Mouse (Mus musculus): Measurements from ENCODE around the gene Pdxp. TPM values are rescaled to one million over a fixed set of nuclear protein-coding genes. Genes with fewer than 3 reads are reported as not detected.

Pdxp gene
- polyA plus RNA-seq, 1 experiment from 2014 or later: 25.7 TPM

GRCm38 (mm10) chr15:78901422-78901789 lies 12.3 kb upstream of the Pdxp start:
- ATAC-seq (replicated peaks; ENCODE audit: insufficient number of reproducible peaks, low FRiP score, low TSS enrichment): no peak
- Histone ChIP-seq H3K4me2 (peak overlapping the region; percentile 92), H3K9me3 (replicated peaks; ENCODE audit: control insufficient read depth, low read length) (no peaks in the 10 kb centered on the region), H3K27me3 (ENCODE audit: control insufficient read depth, insufficient read depth, low read length) (no peaks in the 10 kb centered on the region), H3K27ac (ENCODE audit: low read depth, low read length) (no peak overlapping the region), H3K9ac (ENCODE audit: low read depth, low read length) (no peak overlapping the region), H3K4me3 (ENCODE audit: low read depth, low read length) (peak overlapping the region; percentile 81), H3K4me1 (ENCODE audit: control insufficient read depth, insufficient read depth, low read length) (peaks cover 38% of the 10 kb centered on the region), H3K36me3 (ENCODE audit: control insufficient read depth, insufficient read depth, low read length) (peaks cover 12% of the 10 kb centered on the region)
- 51% methylated on average over 8 of the region's 8 CpGs for WGBS (ENCODE audit: insufficient replicate concordance)

DNA sequence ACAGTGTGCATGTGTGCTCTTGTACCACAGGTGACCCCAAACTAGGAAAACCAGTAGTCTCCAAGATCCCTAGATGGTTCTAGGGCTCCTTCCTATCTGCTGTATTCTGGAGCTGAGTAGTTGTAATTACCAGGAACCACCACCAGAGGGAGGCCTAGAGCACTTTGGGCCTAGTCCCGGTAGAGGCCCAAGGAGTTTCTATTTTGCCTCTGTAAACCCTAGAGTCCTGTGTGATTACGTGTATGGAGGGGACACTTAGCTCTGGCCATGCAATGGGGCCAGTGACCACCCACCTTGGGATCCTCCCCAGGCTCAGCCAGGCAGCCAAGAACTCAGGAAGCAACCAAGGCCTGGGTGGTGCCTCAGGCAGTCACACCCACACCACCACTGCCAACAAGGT lies 10.5 kb upstream of the Pdxp start:
- H3K27ac ChIP-seq (ENCODE audit: low read depth, low read length): no peak overlapping the region
- H3K27me3 ChIP-seq (ENCODE audit: control insufficient read depth, insufficient read depth, low read length): no peaks in the 10 kb centered on the region
- H3K36me3 ChIP-seq (ENCODE audit: control insufficient read depth, insufficient read depth, low read length): peaks cover 20% of the 10 kb centered on the region
- peaks cover 21% of the 10 kb centered on the region for H3K4me1 ChIP-seq (ENCODE audit: control insufficient read depth, insufficient read depth, low read length)
- H3K4me2 ChIP-seq: peak overlapping the region; percentile 23; the same call in 1 of the 2 replicates
- no peaks in the 10 kb centered on the region for H3K9me3 ChIP-seq (replicated peaks; ENCODE audit: control insufficient read depth, low read length)
- no peak overlapping the region for H3K4me3 ChIP-seq (ENCODE audit: low read depth, low read length)
- WGBS (ENCODE audit: insufficient replicate concordance): 12% methylated on average over 2 of the region's 2 CpGs
- no peak for ATAC-seq (replicated peaks; ENCODE audit: insufficient number of reproducible peaks, low FRiP score, low TSS enrichment)
- H3K9ac ChIP-seq (ENCODE audit: low read depth, low read length): 0 out of 2 replicates have a peak overlapping the region, but pooled peaks have one; percentile 2

GRCm38 (mm10) chr15:78908399-78908798 lies 5.3 kb upstream of the Pdxp start:
- no peak overlapping the region for H3K27ac ChIP-seq (ENCODE audit: low read depth, low read length)
- H3K9ac ChIP-seq (ENCODE audit: low read depth, low read length): no peak overlapping the region
- H3K36me3 ChIP-seq (ENCODE audit: control insufficient read depth, insufficient read depth, low read length): peaks cover 25% of the 10 kb centered on the region
- WGBS (ENCODE audit: insufficient replicate concordance): 90% methylated on average over 7 of the region's 7 CpGs
- peaks cover 1% of the 10 kb centered on the region; the same call in 1 of the 2 replicates for H3K4me1 ChIP-seq (ENCODE audit: control insufficient read depth, insufficient read depth, low read length)
- H3K4me3 ChIP-seq (ENCODE audit: low read depth, low read length): no peak overlapping the region
- H3K27me3 ChIP-seq (ENCODE audit: control insufficient read depth, insufficient read depth, low read length): no peaks in the 10 kb centered on the region
- H3K4me2 ChIP-seq: no peak overlapping the region
- ATAC-seq (replicated peaks; ENCODE audit: insufficient number of reproducible peaks, low FRiP score, low TSS enrichment): no peak
- H3K9me3 ChIP-seq (replicated peaks; ENCODE audit: control insufficient read depth, low read length): no peaks in the 10 kb centered on the region

GRCm38 (mm10) chr15:78908982-78909381 lies 4.7 kb upstream of the Pdxp start:
- 71% methylated on average over 8 of the region's 8 CpGs for WGBS (ENCODE audit: insufficient replicate concordance)
- no peaks in the 10 kb centered on the region for H3K9me3 ChIP-seq (replicated peaks; ENCODE audit: control insufficient read depth, low read length)

GRCm38 (mm10) chr15:78912040-78912439 lies 1.7 kb upstream of the Pdxp start:
- Histone ChIP-seq H3K36me3 (ENCODE audit: control insufficient read depth, insufficient read depth, low read length) (peaks cover 13% of the 10 kb centered on the region; the same call in 1 of the 2 replicates), H3K9ac (ENCODE audit: low read depth, low read length) (no peak overlapping the region), H3K27me3 (ENCODE audit: control insufficient read depth, insufficient read depth, low read length) (no peaks in the 10 kb centered on the region), H3K4me2 (no peak overlapping the region), H3K9me3 (replicated peaks; ENCODE audit: control insufficient read depth, low read length) (no peaks in the 10 kb centered on the region), H3K27ac (ENCODE audit: low read depth, low read length) (no peak overlapping the region), H3K4me1 (ENCODE audit: control insufficient read depth, insufficient read depth, low read length) (peaks cover 22% of the 10 kb centered on the region), H3K4me3 (ENCODE audit: low read depth, low read length) (no peak overlapping the region)
- no peak for ATAC-seq (replicated peaks; ENCODE audit: insufficient number of reproducible peaks, low FRiP score, low TSS enrichment)
- 39% methylated on average over 9 of the region's 9 CpGs for WGBS (ENCODE audit: insufficient replicate concordance)

More at GRCm38 (mm10) chr15:78908982-78909381, 4.7 kb upstream of the Pdxp start:
- Histone ChIP-seq H3K9ac (ENCODE audit: low read depth, low read length) (no peak overlapping the region), H3K4me2 (no peak overlapping the region), H3K27me3 (ENCODE audit: control insufficient read depth, insufficient read depth, low read length) (no peaks in the 10 kb centered on the region), H3K4me3 (ENCODE audit: low read depth, low read length) (no peak overlapping the region), H3K4me1 (ENCODE audit: control insufficient read depth, insufficient read depth, low read length) (peaks cover 3% of the 10 kb centered on the region), H3K36me3 (ENCODE audit: control insufficient read depth, insufficient read depth, low read length) (peaks cover 25% of the 10 kb centered on the region), H3K27ac (ENCODE audit: low read depth, low read length) (no peak overlapping the region)
- no peak for ATAC-seq (replicated peaks; ENCODE audit: insufficient number of reproducible peaks, low FRiP score, low TSS enrichment)

DNA sequence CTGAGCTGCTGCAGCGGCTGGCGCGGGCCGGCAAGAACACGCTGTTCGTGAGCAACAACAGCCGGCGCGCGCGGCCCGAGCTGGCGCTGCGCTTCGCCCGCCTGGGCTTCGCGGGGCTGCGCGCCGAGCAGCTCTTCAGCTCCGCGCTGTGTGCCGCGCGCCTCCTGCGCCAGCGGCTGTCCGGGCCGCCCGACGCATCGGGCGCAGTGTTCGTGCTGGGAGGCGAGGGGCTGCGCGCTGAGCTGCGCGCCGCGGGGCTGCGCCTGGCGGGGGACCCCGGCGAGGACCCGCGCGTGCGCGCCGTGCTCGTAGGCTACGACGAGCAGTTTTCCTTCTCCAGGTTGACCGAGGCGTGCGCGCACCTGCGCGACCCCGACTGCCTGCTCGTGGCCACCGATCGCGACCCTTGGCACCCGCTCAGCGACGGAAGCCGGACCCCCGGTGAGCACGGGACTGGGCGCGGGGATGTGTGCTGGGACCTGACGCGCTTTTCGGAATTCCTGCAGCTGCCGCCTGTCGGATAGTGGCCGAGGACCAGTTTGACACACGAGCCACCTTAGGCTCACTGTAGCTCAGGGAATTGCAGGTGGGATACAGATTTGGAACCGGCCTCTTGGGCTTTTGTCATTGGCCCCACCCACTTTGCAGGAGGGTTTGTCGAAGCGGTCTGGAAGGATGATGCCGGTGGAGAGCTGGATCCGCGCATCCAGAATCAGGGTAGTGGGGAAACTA lies 538 bp downstream of the Pdxp start:
- Histone ChIP-seq H3K4me2 (peak overlapping the region; percentile 99), H3K9ac (ENCODE audit: low read depth, low read length) (peak overlapping the region; percentile 86), H3K27ac (ENCODE audit: low read depth, low read length) (peak overlapping the region; percentile 84), H3K4me1 (ENCODE audit: control insufficient read depth, insufficient read depth, low read length) (peaks cover 22% of the 10 kb centered on the region), H3K9me3 (replicated peaks; ENCODE audit: control insufficient read depth, low read length) (no peaks in the 10 kb centered on the region), H3K4me3 (ENCODE audit: low read depth, low read length) (peak overlapping the region; percentile 72), H3K27me3 (ENCODE audit: control insufficient read depth, insufficient read depth, low read length) (no peaks in the 10 kb centered on the region), H3K36me3 (ENCODE audit: control insufficient read depth, insufficient read depth, low read length) (peaks cover 8% of the 10 kb centered on the region; the same call in 1 of the 2 replicates)
- peak; percentile 51 for ATAC-seq (replicated peaks; ENCODE audit: insufficient number of reproducible peaks, low FRiP score, low TSS enrichment)
- WGBS (ENCODE audit: insufficient replicate concordance): under 1% methylated on average over 84 of the region's 87 CpGs

DNA sequence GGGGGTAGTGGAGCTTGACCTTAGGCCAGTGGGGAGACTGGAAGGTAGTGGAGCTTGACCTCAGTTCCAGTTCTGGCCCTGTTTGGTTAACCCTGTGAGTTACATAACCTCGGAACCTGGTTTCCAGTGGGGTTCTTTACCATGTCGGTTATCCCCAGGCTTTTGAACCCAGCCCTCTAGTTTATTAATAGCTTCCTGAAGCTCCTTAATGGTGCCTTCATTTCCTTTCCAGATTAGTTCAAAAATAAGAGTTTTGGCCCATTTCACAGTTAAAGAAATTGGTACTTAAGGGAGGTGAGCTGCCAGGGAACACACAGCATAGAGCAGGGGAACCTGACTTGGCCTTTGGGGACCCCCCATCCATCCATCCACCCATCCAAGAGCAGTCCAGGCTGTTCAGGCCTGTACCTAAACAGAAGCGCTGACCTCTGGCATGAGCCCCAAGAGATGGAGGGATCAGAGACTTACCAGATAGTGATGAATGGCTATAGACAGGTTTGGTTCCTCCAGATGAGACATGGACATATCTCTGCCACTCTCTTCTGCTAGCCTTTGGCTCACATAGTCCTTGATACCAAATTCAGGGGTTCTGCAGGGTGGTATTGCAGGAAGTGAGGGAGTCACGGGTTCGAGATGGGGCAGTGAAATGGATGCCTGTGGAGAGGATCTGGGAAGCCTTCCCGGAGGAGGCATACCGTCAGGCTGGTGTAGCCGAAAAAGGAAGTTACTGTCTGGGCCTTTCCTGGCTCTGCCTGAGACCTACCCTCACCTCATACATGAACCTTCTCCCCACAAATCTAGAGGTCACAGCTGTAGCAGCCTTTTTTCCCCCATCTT lies 1.3 kb downstream of the Pdxp start:
- 50% methylated on average over 8 of the region's 8 CpGs for WGBS (ENCODE audit: insufficient replicate concordance)
- Histone ChIP-seq H3K27me3 (ENCODE audit: control insufficient read depth, insufficient read depth, low read length) (no peaks in the 10 kb centered on the region), H3K9ac (ENCODE audit: low read depth, low read length) (peak overlapping the region; percentile 86), H3K4me1 (ENCODE audit: control insufficient read depth, insufficient read depth, low read length) (peaks cover 22% of the 10 kb centered on the region), H3K4me3 (ENCODE audit: low read depth, low read length) (peak overlapping the region; percentile 72), H3K9me3 (replicated peaks; ENCODE audit: control insufficient read depth, low read length) (no peaks in the 10 kb centered on the region), H3K27ac (ENCODE audit: low read depth, low read length) (no peak overlapping the region), H3K4me2 (peak overlapping the region; percentile 99), H3K36me3 (ENCODE audit: control insufficient read depth, insufficient read depth, low read length) (peaks cover 5% of the 10 kb centered on the region; the same call in 1 of the 2 replicates)
- no peak for ATAC-seq (replicated peaks; ENCODE audit: insufficient number of reproducible peaks, low FRiP score, low TSS enrichment)

DNA sequence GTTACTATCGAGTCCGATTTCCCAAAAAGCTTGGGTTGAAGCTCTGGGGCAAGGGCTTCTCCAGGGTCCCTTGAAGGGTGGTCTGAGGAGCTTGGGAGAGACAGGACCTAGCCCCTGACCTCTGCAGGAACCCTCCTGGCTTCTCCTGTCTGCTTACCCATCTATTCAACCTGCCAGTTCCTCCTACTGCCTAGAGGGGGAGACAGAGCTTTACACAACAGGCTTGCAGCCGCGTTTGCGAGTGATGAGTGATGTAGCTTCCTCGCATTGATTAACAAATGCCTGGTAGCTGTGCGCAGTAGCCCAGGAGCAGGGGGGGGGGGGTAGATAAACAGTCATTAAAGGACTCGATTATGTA lies 1.9 kb downstream of the Pdxp start:
- Histone ChIP-seq H3K27me3 (ENCODE audit: control insufficient read depth, insufficient read depth, low read length) (no peaks in the 10 kb centered on the region), H3K4me2 (peak overlapping the region; percentile 99), H3K27ac (ENCODE audit: low read depth, low read length) (no peak overlapping the region), H3K9ac (ENCODE audit: low read depth, low read length) (no peak overlapping the region), H3K4me3 (ENCODE audit: low read depth, low read length) (peak overlapping the region; percentile 17; the same call in 1 of the 2 replicates), H3K4me1 (ENCODE audit: control insufficient read depth, insufficient read depth, low read length) (peaks cover 22% of the 10 kb centered on the region), H3K36me3 (ENCODE audit: control insufficient read depth, insufficient read depth, low read length) (peaks cover 2% of the 10 kb centered on the region; the same call in 1 of the 2 replicates), H3K9me3 (replicated peaks; ENCODE audit: control insufficient read depth, low read length) (no peaks in the 10 kb centered on the region)
- ATAC-seq (replicated peaks; ENCODE audit: insufficient number of reproducible peaks, low FRiP score, low TSS enrichment): no peak
- WGBS (ENCODE audit: insufficient replicate concordance): 3% methylated on average over 8 of the region's 8 CpGs

Data from heart, embryonic 11.5 days (tissue).